Comparison of ENCODE assay signal across 20 mouse cellular contexts in genomic region chr6:89285116-89285515, GRCm38 (mm10).
A peak's percentile ranks its signal among the peaks of the same experiment; 100 is the strongest.
DNase-seq lines count a peak whose midpoint lies in the region; TF ChIP-seq lines count a peak whose summit lies in the region.
"Had no signal": no experiment of that assay in that cellular context is flagged by ENCODE, and none has a peak within 500 bp of the region (broad histone marks: within the 10 kb centered on the region; RNA-seq: fewer than 3 reads in every experiment).

No protein-coding gene starts in this region.

- peak; percentile 54 for DNase-seq in R1 (ENCODE audit: low read depth, low spot score)
- no peak for DNase-seq in cerebellum, adult 11 months
- DNase-seq in left cerebral cortex, postnatal 10 days (ENCODE audit: extremely low spot score in 1 of 2, low spot score in 2 of 2), result no peak
- DNase-seq in T-cell, adult 2 months (ENCODE audit: low spot score), result no peak
- DNase-seq: adrenal gland, adult 8-10 months; adrenal gland, postnatal 14 days; adrenal gland, postnatal 36 days; cerebellum, adult 18-20 months; cerebellum, adult 8-10 months; cerebellum, adult 9-11 months; cerebellum, postnatal 14 days; cerebellum, postnatal 36 days; embryo, embryonic 11 days had no signal

- no peaks in the 10 kb centered on the region for H3K36me3 ChIP-seq in ES-Bruce4 (ENCODE audit: control insufficient read depth, insufficient read depth, low read length, poor library complexity, severe bottlenecking)
- H3K36me3 ChIP-seq: embryonic facial prominence, embryonic 13.5 days; embryonic facial prominence, embryonic 15.5 days; forebrain, embryonic 10.5 days; forebrain, embryonic 12.5 days; G1E had no signal

- no peak for TF ChIP-seq POLR2A in ES-Bruce4 (IDR thresholded peaks at IDR 0.05; ENCODE audit: insufficient read depth, low read length)

- intact Hi-C loops in left cerebral cortex, postnatal 10 days (cut with DNase I), result no loop called here

- H3K27me3 ChIP-seq in ES-Bruce4 (ENCODE audit: control insufficient read depth, insufficient read depth, low read length, poor library complexity, severe bottlenecking), result no peaks in the 10 kb centered on the region
- H3K27me3 ChIP-seq: embryonic facial prominence, embryonic 13.5 days; embryonic facial prominence, embryonic 15.5 days had no signal

- peaks cover 10% of the 10 kb centered on the region for H3K4me1 ChIP-seq in ES-Bruce4 (ENCODE audit: control insufficient read depth, insufficient read depth, low read length)

- H3K9ac ChIP-seq in ES-Bruce4 (ENCODE audit: low read depth, poor library complexity, severe bottlenecking), result no peak overlapping the region
- H3K9ac ChIP-seq: embryonic facial prominence, embryonic 13.5 days; embryonic facial prominence, embryonic 15.5 days; forebrain, embryonic 12.5 days had no signal

- H3K4me3 ChIP-seq in ES-Bruce4 (ENCODE audit: low read depth, low read length), result no peak overlapping the region
- H3K4me3 ChIP-seq: embryonic facial prominence, embryonic 13.5 days; embryonic facial prominence, embryonic 15.5 days; erythroblast, embryonic 14.5 days; forebrain, embryonic 10.5 days; forebrain, embryonic 12.5 days had no signal

- no peaks in the 10 kb centered on the region for H3K9me3 ChIP-seq in ES-Bruce4 (replicated peaks; ENCODE audit: control insufficient read depth, insufficient read depth, low read length, poor library complexity, severe bottlenecking)
- H3K9me3 ChIP-seq: embryonic facial prominence, embryonic 13.5 days; embryonic facial prominence, embryonic 15.5 days had no signal

- peak overlapping the region; percentile 29; the same call in 1 of the 2 replicates for H3K27ac ChIP-seq in ES-Bruce4 (ENCODE audit: insufficient read depth, low read length)
- H3K27ac ChIP-seq: embryonic facial prominence, embryonic 13.5 days; embryonic facial prominence, embryonic 15.5 days; forebrain, embryonic 12.5 days had no signal

- no peak for TF ChIP-seq CTCF in ES-Bruce4 (IDR thresholded peaks at IDR 0.05; ENCODE audit: low read depth, low read length)

- no peak for TF ChIP-seq EP300 in ES-Bruce4 (IDR thresholded peaks at IDR 0.05; ENCODE audit: insufficient read depth, low read depth, low read length)
